Mouse (Mus musculus) cortical plate, adult 2 months (tissue): Measurements from ENCODE around the gene Il17re. TPM values are rescaled to one million over a fixed set of nuclear protein-coding genes. Genes with fewer than 3 reads are reported as not detected.

Experiments
- H3K27ac ChIP-seq: fragments of 200-500 bp; 2 replicates; pipeline ENCODE4 v1.5.1; 2012; ENCODE audit warnings: low read length, control low read depth, inconsistent platforms; ENCODE audit not compliant: insufficient read depth
- H3K4me1 ChIP-seq: fragments of 200-500 bp; 2 replicates; pipeline ENCODE4 v1.6.1; 2011; ENCODE audit warnings: low read length; ENCODE audit not compliant: control insufficient read depth, insufficient read depth
- H3K4me3 ChIP-seq: fragments of 200-500 bp; 2 replicates; pipeline ENCODE4 v1.5.1; 2011; ENCODE audit warnings: mild to moderate bottlenecking, low read length, control low read depth; ENCODE audit not compliant: insufficient read depth
- CTCF ChIP-seq: fragments of 200-500 bp; IDR thresholded peaks from 2 replicates; pipeline ENCODE4 v1.5.1; 2011; ENCODE audit warnings: mild to moderate bottlenecking, control low read depth, low read length; ENCODE audit not compliant: insufficient read depth; ENCODE audit errors: extremely low read depth
- POLR2A ChIP-seq: fragments of 200-500 bp; IDR thresholded peaks from 2 replicates; pipeline ENCODE4 v1.6.1; 2011; ENCODE audit warnings: mild to moderate bottlenecking, low read length, control low read depth; ENCODE audit not compliant: insufficient read depth; ENCODE audit errors: extremely low read depth
- polyA plus RNA-seq: library from polyadenylated mRNA; depleted of rRNA; stranded (reverse); fragments of >200 nt; gene quantifications from 2 replicates; pipeline ENCODE4 v1.2.3, GENCODE M21; 2012

Gene Il17re
- polyA plus RNA-seq, 1 experiment, result 0.75 TPM

DNA sequence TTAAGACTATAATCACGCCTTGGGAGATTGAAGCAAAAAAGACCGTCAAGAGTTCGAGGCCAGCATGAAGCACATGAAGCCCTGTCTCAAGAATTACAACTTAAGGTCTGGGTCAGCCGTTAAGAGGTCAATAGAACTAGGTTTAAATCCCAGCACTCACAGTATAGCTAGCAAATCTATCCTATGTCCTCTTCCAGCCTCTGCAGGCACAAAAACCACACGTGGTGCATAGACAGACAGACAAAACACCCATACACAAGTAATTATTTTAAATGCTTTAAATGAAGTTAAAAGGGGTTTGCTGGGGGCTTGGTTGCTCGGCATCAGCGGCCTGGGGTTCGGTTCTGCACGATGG lies 16.2 kb upstream of the Il17re start:
- peaks cover 2% of the 10 kb centered on the region; the same call in 1 of the 2 replicates for H3K4me1 ChIP-seq
- H3K4me3 ChIP-seq, result peak overlapping the region; percentile 83
- H3K27ac ChIP-seq, result 0 out of 2 replicates have a peak overlapping the region, but pooled peaks have one; percentile 31
- TF ChIP-seq POLR2A (no peak), CTCF (no peak)

DNA sequence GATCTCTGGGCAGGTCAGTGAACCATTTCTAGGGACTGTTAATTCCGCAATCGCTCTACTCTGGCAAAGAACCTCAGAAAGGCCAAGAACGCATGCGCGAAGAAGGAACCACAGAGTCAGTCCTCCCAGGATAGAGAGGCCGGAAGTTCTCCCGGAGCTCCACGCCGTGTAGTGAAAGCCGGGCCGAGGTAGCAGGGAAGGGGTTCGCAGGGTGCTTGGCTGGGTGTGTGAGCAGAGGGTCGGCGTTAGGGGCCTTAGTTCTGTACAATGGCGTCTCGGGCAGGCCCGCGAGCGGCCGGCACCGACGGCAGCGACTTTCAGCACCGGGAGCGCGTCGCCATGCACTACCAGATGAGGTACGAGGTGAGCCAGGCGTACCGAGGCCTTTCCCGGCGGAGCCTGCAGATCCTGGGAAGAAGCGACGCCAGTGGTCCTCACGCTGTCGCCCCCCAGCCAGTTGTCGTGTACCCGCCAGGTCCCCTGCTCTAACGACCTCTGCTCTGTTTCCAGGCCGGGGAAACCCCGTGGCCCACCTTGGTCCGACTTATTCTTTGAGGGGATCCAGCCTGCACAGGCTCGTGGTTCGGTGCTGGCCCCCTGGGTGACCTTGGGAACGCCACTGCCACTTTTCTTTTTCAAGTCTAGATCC lies 15.7 kb upstream of the Il17re start, which contains the start of gene Jagn1:
Jagn1 (plus strand) TSS at position 128 of the 649 bp plus-strand sequence.
- H3K4me1 ChIP-seq, result peaks cover 2% of the 10 kb centered on the region; the same call in 1 of the 2 replicates
- peak; percentile 81 for TF ChIP-seq POLR2A
- no peak for TF ChIP-seq CTCF

DNA sequence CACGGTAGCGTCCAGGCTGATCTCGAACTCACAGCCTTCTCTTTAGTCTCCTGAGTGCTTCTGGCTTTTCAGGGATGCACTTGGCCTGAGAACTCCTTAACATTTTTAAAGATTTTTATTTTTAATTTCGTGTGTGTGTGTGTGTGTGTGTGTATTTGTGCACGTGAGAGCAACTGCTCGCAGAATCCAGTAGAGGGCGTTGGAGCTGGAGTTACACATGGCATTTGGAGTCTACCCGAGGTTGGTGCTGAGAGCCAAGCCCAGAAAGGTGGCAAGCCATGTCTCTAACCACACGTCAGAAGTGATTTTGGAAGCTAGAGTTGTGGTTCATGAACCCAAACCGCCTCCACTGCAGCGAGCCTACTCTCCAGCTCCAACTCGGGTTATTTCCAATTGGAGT lies 15.2 kb upstream of the Il17re start:
- H3K4me1 ChIP-seq, result peaks cover 2% of the 10 kb centered on the region; the same call in 1 of the 2 replicates
- TF ChIP-seq POLR2A, result no peak
- TF ChIP-seq CTCF, result no peak
- H3K4me3 ChIP-seq, result peak overlapping the region; percentile 83
- H3K27ac ChIP-seq, result no peak overlapping the region

More for the DNA sequence above, 15.7 kb upstream of the Il17re start, which contains the start of gene Jagn1:
- Histone ChIP-seq H3K27ac (peak within 1 kb of the TSS; percentile 31; the same call in 1 of the 2 replicates), H3K4me3 (peak within 1 kb of the TSS; percentile 83)

DNA sequence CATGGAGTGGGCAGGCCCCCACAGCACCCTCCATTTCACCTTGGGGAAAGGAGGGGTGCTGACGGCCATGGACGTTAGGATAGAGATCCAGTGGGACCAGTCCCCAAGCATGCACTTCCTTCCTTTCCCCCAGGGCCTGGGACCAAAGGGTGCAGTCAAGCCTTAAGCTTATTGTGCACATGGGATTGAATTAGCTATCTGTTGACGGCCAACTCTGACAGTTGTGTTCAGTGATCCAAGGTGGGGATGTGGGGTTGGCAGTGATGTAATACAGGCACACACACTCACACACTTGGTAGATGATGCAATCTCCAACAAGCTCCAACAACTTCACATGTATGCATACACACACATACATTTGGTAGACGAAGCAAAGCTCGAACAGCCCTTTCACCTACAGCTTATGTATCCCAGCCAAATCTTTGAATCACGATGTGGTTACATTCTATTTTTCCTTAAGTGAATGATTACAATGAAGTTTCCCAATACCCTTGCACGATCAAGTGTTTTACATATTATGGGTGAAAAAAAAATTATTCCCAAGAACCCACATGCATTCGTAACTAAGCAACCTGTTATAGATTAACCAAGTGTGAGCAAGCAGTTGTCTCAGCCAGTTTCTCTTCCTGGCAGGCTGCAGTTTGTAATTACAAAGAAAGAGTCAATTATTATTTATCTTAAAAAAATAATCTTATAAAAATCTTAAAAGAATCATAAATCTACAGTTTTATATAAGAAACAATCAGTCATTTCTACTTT lies 13.9 kb upstream of the Il17re start:
- peaks cover 2% of the 10 kb centered on the region; the same call in 1 of the 2 replicates for H3K4me1 ChIP-seq
- no peak overlapping the region for H3K4me3 ChIP-seq
- TF ChIP-seq POLR2A (no peak), CTCF (no peak)
- H3K27ac ChIP-seq, result no peak overlapping the region

DNA sequence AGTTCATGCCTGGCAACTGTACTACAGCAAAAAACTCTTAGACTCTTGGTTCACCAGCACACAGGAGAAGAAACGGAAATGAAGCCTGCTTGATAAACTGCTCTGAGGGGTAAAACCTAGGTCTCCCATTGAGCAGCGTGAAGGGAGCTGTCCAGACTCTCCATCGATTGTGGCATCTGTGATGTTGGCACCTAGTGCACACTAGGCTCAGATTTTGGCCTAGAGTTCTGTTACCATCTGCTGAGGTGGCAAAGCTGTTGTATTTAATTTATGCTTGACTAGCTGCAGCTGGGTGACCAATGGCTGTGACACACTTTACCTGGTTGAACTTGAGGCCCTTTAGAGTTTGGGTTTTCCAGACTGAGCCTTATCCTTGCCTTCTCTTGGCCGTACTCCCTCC lies 10.6 kb upstream of the Il17re start:
- Histone ChIP-seq H3K4me3 (no peak overlapping the region), H3K27ac (no peak overlapping the region), H3K4me1 (peaks cover 2% of the 10 kb centered on the region; the same call in 1 of the 2 replicates)
- TF ChIP-seq POLR2A (no peak), CTCF (no peak)

DNA sequence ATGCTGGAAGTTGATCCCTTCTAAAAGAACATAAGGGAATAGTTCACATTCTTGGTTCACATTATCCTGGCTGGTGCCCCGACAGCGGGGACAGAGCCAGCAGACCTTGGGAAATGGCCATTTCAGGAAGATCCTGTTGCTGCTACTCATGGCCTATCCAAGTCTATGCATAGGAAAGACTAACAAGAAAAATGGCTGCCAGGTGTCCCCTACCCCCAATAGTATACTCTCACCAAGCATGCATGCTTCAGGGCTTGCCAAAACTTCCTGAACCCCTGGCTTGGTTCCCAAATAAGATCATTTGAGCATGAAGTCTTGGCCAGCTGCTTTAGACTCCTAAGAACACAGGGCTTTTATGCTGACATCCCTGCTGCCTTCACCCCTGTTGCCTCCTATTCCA lies 6.4 kb upstream of the Il17re start:
- TF ChIP-seq CTCF, result no peak
- TF ChIP-seq POLR2A, result no peak
- no peak overlapping the region for H3K4me3 ChIP-seq
- no peaks in the 10 kb centered on the region for H3K4me1 ChIP-seq
- no peak overlapping the region for H3K27ac ChIP-seq

DNA sequence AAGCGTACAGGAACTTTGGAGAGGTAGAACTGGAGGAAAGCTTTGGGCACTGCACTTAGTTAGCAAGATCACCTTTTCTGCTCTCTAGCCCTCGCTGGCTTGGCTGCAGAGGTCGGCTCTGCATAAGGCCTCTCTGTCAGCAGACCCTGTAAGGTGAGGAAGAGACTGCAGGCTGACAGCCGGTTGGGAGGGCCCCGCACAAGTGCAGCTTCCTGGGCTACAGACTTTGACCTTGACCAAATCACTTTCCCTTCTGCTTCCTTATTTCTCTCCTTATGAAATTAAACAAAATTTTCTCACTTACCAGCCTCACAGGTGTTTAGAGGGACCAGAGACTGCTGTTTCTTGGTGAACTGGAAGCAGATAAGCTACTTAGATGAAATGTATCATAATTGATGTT lies 3.3 kb upstream of the Il17re start:
- H3K4me1 ChIP-seq, result no peaks in the 10 kb centered on the region
- no peak overlapping the region for H3K4me3 ChIP-seq
- H3K27ac ChIP-seq, result no peak overlapping the region
- no peak for TF ChIP-seq CTCF
- TF ChIP-seq POLR2A, result no peak

DNA sequence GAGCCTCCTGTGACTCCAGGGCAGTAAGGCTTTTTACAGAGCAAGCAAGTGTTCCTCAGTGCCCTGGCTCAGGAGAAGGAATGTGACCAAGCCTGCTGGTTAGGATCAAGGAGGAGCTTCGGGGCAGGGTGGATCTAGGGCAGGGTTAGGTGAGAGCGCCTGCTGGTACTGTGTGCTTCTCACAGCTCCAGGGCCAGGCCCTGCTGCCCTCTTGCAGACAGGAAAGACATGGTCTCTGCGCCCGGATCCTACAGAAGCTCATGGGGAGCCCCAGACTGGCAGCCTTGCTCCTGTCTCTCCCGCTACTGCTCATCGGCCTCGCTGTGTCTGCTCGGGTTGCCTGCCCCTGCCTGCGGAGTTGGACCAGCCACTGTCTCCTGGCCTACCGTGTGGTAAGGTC lies 351 bp downstream of the Il17re start:
- no peak overlapping the region for H3K4me3 ChIP-seq
- H3K27ac ChIP-seq, result no peak overlapping the region
- TF ChIP-seq CTCF, result no peak
- no peak for TF ChIP-seq POLR2A

DNA sequence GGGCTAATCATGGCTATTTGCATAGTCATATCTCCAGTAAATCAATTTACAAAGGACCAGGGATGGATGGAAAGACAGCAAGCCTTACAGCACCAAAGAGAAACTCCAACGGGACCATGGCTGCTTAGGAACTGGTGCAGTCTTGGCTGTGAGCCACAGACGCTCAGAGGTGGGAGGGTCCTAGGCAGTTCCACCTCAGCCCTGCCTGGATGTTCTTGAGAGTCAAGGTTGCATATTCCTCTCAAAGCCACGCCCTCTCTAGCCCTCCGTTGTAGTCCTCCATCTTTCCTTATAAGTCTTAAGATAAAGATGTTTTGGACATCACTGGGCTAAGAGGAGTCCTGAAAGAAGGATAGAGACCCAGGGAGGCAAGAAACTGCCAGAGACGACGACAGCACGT lies 5.8 kb downstream of the Il17re start:
- Histone ChIP-seq H3K4me1 (no peaks in the 10 kb centered on the region), H3K27ac (no peak overlapping the region), H3K4me3 (no peak overlapping the region)
- TF ChIP-seq CTCF, result no peak
- no peak for TF ChIP-seq POLR2A

More for the DNA sequence above, 351 bp downstream of the Il17re start:
- H3K4me1 ChIP-seq, result no peaks in the 10 kb centered on the region

DNA sequence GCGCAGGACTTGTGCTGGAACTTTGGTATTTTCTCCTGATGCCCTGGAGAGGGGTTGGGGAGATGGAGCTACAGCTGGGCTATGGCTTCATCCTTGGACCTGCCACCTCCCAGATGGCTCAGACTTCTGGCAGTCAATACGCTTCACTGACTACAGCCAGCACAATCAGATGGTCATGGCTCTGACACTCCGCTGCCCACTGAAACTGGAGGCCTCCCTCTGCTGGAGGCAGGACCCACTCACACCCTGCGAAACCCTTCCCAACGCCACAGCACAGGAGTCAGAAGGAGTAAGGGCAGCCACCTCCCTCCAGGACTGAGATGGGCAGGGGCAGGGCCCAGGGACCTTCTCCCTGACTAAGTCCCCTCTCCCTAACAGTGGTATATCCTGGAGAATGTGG lies 7.3 kb downstream of the Il17re start:
- Histone ChIP-seq H3K27ac (no peak overlapping the region), H3K4me1 (no peaks in the 10 kb centered on the region), H3K4me3 (no peak overlapping the region)
- no peak for TF ChIP-seq CTCF
- no peak for TF ChIP-seq POLR2A
